Mouse (Mus musculus): Measurements from ENCODE around the gene Gm5726. TPM values are rescaled to one million over a fixed set of nuclear protein-coding genes. Genes with fewer than 3 reads are reported as not detected.

Gene Gm5726
- not detected in 2 replicates for polyA plus RNA-seq (2015; fragmentation: Nextera tagmentation; extraction: Ambion mirVana)

GRCm38 (mm10) chr7:20545657-20546056 is at the start of gene Gm5726:
Gene Gm5726, minus strand, starts transcription at chr7:20545757.

GRCm38 (mm10) chr7:20576141-20576540 is 30.6 kb upstream of the Gm5726 start, which contains the start of gene Gm4141:
Gene Gm4141, minus strand, starts transcription at chr7:20576241.

GRCm38 (mm10) chr7:20533537-20533936 is 12.0 kb downstream of the Gm5726 start, which contains the start of gene Vmn1r104:
Gene Vmn1r104, plus strand, starts transcription at chr7:20533837.

GRCm38 (mm10) chr7:20510434-20510833 is 35.1 kb downstream of the Gm5726 start, which contains the start of gene Vmn1r103:
Gene Vmn1r103, minus strand, starts transcription at chr7:20510534.

Other genes with a start within 250 kb of the Gm5726 start
- gene Gm4133, start 211.7 kb downstream of the Gm5726 start, polyA plus RNA-seq (2015; fragmentation: Nextera tagmentation; extraction: Ambion mirVana) = not detected in 2 replicates
- not detected in 2 replicates for gene Gm5728, start 170.3 kb downstream of the Gm5726 start, polyA plus RNA-seq (2015; fragmentation: Nextera tagmentation; extraction: Ambion mirVana)
- gene Vmn1r100, start 127.8 kb downstream of the Gm5726 start, polyA plus RNA-seq (2015; fragmentation: Nextera tagmentation; extraction: Ambion mirVana) = not detected in 2 replicates
- not detected in 2 replicates for gene Vmn1r101, start 103.2 kb downstream of the Gm5726 start, polyA plus RNA-seq (2015; fragmentation: Nextera tagmentation; extraction: Ambion mirVana)
- not detected in 2 replicates for gene Gm10670, start 70.8 kb downstream of the Gm5726 start, polyA plus RNA-seq (2015; fragmentation: Nextera tagmentation; extraction: Ambion mirVana)
- not detected in 2 replicates for gene Vmn1r103, start 35.2 kb downstream of the Gm5726 start, polyA plus RNA-seq (2015; fragmentation: Nextera tagmentation; extraction: Ambion mirVana)
- not detected in 2 replicates for gene Vmn1r104, start 11.9 kb downstream of the Gm5726 start, polyA plus RNA-seq (2015; fragmentation: Nextera tagmentation; extraction: Ambion mirVana)
- not detected in 2 replicates for gene Gm4141, start 30.5 kb upstream of the Gm5726 start, polyA plus RNA-seq (2015; fragmentation: Nextera tagmentation; extraction: Ambion mirVana)
- gene Gm4513, start 53.3 kb upstream of the Gm5726 start, polyA plus RNA-seq (2015; fragmentation: Nextera tagmentation; extraction: Ambion mirVana) = not detected in 2 replicates
- not detected in 2 replicates for gene Vmn1r107, start 123.2 kb upstream of the Gm5726 start, polyA plus RNA-seq (2015; fragmentation: Nextera tagmentation; extraction: Ambion mirVana)
- gene Vmn1r111, start 157.5 kb upstream of the Gm5726 start, polyA plus RNA-seq (2015; fragmentation: Nextera tagmentation; extraction: Ambion mirVana) = not detected in 2 replicates
- not detected in 2 replicates for gene Gm10668, start 184.9 kb upstream of the Gm5726 start, polyA plus RNA-seq (2015; fragmentation: Nextera tagmentation; extraction: Ambion mirVana)
- gene Vmn1r112, start 225.4 kb upstream of the Gm5726 start, polyA plus RNA-seq (2015; fragmentation: Nextera tagmentation; extraction: Ambion mirVana) = not detected in 2 replicates
- not detected in 2 replicates for gene Vmn1r113, start 241.5 kb upstream of the Gm5726 start, polyA plus RNA-seq (2015; fragmentation: Nextera tagmentation; extraction: Ambion mirVana)